Mouse (Mus musculus) testis, adult 2 months (tissue): Measurements from ENCODE around the gene Plpp1.

ENCODE experiments used
- CTCF ChIP-seq: fragments of 200-500 bp; IDR thresholded peaks from 2 replicates; pipeline ENCODE4 v1.5.1; 2012; ENCODE audit warnings: low read depth, mild to moderate bottlenecking, inconsistent platforms, low read length, moderate library complexity; ENCODE audit not compliant: control insufficient read depth, insufficient read depth, insufficient replicate concordance
- POLR2A ChIP-seq: fragments of 200-500 bp; IDR thresholded peaks from 2 replicates; pipeline ENCODE4 v1.6.1; 2012; ENCODE audit warnings: low read depth, mild to moderate bottlenecking, inconsistent platforms, low read length, moderate library complexity; ENCODE audit not compliant: control insufficient read depth

- TF ChIP-seq CTCF (no peak), POLR2A (no peak)
Observed at GRCm38 (mm10) chr13:112807936-112808667, 7.5 kb downstream of the Plpp1 start.
